Mouse (Mus musculus) kidney, postnatal 36 days (tissue): ENCODE results near the gene Foxf1.

Experiments
- DNase-seq, 2 experiments: peaks; one replicate each; pipeline ENCODE4 v3.0.0; 2021 to 2022; ENCODE audit warnings: mixed read lengths in 2 of 2

The Foxf1 gene

DNA sequence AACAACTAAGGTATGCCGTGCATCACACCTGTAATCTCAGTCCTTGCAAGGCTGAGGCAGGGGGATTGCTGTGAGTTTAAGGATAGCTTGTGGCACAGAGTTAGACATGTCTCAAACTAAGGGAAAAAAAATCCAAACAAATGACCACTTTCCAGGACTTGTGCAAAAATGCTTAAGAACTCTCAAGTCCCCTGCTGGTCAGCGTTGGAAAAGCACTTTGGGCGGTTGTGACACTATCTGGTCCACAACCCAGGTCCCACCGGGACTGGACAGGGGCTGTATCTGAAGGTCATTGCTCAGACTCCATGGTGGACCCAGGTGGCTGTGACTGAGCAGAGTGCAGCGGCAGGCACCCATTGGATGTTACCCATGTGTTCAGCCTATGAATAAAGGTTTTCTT, 46.3 kb downstream of the Foxf1 start:
- DNase-seq, result peak in 1 of 2 experiments; percentile 67

DNA sequence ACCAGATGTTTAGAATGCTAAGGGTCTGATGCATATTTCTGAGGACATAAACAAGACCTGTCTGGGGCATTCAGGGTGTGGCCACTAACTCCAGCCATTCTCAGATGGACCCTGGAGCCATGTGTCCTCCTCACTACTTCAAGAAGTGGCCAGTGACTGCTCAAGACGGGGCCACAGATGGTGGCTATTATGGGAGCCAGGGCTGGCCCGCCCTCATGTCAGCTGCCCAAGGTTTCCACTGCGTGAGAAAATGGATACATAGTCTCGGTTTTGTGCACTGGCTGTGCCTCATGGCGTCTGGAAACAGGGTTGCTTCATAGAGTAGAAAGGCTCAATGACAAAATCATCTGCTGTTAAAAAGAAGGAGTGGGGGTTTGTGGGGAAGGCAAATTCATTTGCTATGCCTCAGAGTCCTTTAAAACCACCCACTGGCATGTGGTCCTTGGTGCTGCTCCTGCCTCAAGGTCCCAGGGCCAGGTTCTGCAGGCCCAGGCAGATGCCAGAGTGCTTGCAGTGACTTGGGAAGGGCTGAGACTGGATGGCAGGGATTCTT, 48.9 kb downstream of the Foxf1 start:
- no peak for DNase-seq

DNA sequence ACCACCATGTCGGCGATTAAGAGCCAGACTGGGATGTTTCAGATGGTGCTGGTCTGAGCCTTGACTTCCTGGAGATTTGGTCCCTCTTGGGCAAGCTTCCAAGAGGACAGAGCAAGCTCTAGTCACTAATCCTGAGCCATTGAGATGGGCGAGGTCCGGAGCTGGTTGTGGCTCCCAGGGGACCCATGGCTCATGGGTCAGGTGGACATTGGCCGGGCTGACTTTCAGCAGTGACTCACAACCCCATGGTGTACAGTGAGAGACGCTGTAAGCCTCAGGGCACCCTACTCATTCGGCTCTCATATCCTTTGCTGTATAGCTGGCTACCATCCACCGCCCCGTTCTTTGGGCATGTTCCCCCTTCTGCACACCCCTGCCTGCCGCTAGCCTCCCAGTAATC, 49.9 kb downstream of the Foxf1 start:
- no peak for DNase-seq

DNA sequence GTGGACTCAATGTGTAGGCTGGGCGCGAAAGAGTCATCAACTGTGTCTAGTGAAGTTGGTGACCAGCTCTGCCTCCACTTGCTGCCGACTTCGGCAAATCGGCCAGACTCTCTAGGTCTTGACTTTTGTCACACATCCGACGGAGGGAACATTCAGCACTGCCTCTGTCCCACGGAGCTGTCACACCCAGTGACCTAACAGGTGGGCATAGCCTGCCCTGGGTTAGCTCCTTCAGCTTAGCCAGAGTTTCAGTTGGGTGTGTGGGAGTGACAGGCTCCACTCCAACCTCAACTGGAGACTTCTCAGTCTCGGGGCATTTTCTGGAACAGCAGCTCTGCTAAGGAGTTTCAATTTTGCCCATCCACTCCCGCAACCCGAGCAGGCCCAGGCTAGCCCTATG, 50.3 kb downstream of the Foxf1 start:
- DNase-seq, result no peak

DNA sequence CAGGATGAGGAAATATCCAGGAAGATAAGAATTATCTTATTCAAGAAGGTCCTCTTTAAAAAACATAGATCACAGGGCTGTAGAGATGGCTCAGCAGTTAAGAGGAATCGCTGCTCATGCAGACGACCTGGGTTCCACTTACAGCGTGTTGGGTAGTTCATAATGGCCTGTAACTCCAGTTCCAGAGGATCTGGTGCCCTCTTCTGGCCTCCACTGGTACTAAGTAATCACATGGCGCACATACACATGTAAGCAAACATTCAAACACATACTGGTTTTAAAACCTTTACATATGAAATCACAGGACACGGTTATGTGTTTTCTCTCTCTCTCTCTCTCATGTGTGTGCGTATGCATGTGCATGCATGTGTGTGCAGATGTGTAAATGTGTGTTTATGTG, 52.7 kb downstream of the Foxf1 start:
- DNase-seq, result no peak
